Mouse (Mus musculus) ovary, postnatal 10 days (tissue): ENCODE results near the gene Hes1.
"Not testable (repeated sequence)": the region's sequence is repeated elsewhere in the genome, so short reads cannot be mapped to it uniquely, and the experiment has no call there.

Experiments used
- DNase-seq: peaks from one replicate; pipeline ENCODE4 v3.0.0; 2022; ENCODE audit warnings: low spot score

Hes1 gene

DNA sequence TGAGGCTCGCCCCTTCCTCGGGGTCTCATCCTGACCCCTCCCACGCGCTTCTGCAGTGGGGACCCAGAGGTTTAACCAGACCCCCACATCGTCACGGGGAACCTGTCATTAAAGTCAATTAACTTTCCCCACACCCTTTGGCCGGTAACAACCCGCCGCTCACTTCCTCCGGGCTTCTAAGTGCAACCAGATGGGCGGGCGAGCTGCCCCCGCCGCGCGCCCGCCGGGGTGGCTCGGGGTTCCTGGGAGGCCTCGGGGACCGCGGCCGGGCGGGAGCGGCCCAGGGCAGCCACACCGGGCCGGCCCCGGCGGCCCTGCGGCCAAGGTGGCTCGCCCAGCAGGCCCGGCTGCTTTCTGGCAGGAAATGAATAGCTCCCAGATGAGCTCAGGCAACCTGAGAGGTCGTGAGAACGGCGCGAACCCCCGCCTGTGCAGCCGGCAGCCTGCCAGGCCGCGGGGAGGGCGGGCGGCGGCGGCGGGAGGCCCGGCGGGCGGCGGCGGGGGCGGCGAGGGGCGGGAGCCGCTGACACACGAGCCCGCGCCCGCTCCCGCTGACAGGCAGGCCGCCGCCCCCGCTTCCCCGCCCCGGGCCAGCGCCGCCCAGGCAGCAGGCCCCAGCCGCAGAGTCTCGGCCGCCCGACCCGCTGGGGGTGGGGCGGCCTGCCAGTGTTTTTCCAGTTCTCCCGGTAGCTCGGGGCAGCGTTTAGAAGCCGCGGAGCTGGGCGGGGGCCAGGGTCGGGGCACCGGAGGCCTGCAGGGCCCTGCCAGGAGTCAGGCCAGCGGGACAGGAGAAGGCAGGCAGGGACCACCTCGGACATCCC lies 6.0 kb downstream of the Hes1 start:
- DNase-seq, result no peak

DNA sequence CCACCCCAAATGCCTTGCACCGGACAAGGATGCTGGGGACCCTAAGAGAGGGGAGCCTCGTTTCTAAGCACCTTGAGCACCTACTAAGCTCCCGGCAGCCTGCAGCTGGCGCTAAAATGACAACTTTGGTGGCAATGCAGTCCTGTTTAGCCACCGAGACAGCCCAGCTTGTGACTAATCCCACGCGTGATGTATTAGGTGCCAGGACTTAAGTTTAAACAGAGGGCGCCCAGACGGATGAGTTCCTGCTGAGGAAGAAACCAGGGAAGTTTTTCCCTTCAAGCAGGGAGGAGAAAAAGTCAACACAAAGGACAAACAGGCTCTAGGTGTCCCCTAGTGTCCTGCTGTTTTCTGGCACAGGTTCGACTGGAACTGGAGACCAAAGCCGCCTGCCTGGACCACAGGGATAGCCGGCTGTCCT lies 6.6 kb downstream of the Hes1 start:
- no peak for DNase-seq

DNA sequence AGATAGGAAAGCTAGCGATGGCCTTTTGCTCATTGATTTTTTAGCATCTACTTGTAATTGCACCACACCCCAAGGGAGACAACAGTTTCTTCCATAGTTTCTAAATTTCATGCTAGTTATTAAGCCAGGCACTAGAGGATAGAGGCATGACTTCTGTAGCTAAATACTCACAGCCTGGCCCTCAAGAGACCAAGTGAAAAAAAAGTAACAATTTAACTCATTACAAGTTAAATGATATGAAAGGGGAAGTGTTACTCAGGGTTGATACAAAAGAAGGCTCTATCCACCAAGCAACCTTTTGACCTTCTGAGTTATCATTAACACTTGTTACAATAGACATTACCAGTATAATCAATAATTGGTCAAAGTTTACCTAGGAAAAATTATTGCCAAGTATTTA lies 9.1 kb downstream of the Hes1 start:
- no peak for DNase-seq

DNA sequence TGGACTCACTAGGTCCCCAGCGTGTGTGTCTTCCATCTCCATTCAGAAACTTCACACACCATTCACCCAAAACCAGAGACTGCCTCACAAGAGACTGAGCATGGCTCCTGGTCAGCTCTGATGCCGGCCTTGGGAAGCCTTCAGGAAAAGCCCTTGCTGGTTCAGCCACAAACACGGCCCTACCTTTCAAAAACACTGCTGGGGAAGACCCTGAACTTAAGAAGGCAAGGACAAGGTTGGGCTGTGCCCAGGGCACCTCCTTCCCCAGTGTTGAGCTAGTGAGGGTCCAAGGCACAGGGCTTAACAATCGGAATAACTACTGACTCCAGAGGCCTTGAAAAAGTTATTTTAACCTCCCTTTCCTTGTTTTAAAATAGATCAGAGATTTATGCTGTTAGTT lies 17.3 kb downstream of the Hes1 start:
- no peak for DNase-seq

DNA sequence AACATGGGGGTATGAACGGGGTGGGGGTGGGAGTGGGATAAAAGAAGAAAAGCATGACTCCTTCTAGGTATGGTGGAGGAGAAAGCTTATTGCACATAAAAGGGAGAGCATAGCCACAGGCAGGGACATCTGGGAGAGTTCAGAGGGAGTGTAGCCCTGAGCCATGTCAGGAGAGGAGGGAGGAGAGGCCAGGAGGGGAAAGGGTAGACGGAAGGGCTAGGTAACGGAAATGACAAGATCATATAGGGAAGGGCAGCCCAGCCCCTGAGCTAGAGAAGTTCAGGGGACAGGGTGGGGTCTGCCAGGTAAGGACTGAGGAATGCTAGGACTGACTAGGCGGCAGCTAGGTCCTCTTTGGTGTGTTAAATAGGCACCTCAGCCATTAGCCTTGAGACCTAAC lies 17.8 kb downstream of the Hes1 start:
- DNase-seq, result no peak

DNA sequence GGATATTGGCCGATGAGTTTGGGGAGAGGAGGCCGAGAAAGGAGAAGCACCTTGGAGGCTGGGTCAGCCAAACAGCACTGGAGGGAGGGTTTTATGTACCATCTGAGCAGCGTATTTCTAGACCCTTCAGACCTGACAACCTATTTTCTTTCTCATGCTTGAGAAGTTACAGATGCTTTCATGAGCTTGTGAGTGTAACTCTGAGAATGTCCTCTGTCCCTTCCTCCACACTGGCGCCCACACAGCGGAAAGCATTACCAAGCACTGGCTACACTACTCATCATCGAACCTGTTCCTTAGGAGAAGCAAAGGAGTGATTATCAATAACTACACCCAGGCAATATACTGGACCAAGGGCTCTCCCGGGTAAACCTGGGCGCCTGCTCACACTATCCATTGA lies 18.8 kb downstream of the Hes1 start:
- DNase-seq, result no peak

DNA sequence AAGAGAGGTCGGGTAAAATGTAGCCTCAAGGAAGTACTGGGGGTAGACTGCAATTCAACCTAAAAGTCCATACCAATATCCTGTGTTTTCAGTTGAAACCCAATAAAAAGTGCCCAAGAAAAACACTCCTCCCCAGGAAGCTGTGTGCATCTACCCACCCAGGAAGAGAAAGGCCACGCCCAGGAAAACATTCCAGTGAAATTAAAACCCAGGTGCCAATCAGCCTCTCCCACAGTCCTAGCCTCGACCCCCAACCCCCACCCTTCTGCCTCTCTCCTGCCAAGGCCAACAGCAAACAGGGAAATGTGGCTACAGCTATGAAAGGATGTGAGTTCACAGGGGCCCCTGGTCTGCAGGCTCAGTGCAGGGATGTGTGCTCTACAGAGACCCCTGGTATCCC lies 19.4 kb downstream of the Hes1 start:
- no peak for DNase-seq

DNA sequence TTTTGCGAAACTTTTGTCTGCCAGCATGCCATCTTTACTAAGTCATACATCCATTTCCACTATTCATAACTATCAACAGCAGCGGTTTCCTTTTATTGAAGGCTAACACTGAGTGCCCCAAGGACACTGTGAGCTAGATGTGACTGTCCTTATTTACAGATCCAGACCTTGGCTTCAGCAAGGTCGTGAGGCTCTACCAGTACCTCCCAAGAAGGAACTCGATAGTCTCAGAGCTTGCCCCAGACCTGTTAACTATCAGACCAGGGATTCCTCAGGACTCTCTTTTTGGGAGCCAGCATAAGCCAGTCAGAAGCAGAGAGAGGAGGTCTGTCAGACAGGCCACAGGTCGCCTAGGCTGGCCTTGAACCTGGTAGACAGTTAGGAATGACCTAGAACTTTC lies 24.5 kb downstream of the Hes1 start:
- no peak for DNase-seq

DNA sequence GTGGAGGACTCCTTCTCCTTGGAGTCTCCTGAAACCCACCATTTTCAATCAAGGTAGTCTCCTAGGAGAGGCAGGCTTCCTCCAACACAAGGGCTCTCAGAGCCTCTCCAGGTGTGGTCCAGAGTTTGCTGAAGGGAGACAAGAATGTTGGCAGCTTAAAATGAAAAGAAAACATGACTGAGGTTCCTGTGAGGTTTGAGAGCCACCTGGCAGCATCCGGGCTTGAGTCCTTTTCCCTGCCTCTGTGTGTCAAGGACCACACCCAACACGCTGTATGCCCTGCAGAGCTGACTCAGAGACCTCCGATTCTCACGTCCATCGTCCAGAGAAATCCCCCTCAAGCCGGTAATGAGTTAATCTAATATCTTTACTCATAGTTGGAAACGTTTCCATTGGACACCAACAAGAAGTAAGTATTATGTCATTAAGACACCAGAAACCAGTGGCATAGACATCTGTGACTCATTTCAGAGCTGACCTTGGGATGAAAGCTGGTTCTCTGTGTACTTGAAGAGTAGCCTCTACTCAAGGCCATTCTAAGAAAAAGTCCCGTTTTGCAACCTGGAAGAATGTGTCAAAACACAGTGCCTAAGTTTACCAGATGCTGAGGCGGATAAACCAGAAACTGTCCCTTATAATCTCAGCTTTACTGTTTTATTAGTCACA lies 26.1 kb downstream of the Hes1 start:
- DNase-seq, result no peak

DNA sequence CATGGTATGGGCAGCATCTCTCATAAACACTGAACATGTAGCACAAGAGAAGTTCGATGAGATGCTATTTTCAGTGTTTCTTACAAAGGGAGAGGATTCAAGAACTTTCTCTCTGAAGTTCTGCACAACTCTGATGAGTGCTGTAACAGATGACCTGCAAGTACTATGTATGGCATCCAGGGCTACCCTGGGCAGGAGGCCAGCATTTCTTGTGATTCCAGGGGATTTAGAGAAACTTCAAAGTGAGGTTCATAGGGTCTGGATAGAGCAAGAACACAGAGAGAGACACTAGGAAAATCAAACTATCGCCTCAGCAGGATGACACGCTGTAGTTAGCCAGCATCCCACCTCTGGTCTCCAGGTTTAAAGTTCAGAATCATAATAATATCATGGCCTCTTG lies 31.9 kb downstream of the Hes1 start:
- DNase-seq, result no peak

DNA sequence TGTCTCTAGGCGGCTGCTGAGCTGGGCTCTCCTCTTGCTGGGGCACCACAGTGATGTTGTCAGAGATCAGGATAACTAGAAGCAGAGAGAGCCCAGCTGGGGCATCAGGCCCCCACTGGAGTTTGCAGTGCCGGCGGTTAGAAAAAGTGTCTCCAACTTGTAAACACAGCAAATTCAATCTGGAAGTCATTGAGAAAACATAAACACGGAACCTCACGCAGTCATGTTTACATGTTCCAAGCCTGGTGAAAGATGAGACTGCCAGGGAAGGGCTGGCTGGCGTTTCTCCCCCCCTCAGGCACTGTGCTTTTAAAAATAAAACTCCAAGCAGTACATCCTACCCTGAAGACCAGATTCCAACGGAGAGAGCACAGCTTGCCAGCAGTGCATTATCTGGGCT lies 32.3 kb downstream of the Hes1 start:
- DNase-seq, result no peak

DNA sequence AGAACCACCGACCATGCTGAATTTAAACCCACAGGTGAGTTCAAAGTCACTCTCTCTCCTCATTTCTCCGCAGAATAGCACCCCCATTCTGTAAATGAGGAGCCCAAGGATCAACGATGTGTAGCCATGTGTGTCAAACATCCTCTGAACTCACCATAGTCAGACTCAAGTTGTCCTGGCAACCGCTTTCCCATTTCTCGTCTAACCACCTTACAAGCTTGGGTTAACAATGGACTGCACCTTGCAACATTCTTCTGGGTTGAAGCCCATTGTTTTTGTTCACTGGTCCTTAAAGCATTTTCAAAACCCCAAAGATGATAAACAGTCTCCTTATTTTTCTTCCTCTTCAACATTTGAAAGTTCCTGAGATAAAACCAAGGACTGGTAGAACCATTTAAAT lies 34.9 kb downstream of the Hes1 start:
- DNase-seq, result no peak

DNA sequence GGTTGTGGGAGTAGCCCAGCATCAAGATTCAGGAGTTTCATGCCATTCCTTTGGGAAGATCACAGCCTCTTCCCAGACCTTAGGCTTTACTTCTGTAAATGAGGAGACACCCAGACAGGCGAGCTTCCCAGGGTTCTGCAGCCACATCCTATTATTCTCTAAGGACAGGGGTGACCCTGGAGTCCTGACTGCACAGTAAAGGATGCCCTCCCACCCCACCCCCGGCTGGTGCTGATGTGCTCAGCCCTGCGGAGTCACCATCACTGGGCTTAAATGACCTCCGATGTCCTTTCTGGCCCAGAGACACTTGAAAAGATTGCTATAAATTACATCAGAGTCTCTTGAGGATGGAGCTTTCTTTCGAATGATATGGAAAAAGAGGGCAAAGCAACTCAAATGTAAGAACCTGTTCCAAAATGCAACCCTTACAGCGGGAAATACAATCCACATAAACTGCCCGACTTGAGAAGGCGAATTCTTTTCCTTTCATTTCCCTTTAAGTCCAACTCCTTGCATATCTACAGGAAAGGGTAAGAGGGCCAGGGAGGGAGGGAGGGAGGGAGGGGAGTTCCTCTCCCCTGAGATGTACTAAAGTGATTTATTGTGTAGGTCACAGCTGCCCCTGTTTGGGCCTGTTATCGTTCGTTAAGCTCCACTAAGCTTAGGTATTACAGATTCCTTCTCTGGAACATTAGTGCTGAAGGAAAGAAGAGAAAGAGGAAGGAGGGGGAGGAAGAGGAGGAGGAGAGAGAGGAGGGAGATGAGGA lies 38.1 kb downstream of the Hes1 start:
- DNase-seq, result no peak

DNA sequence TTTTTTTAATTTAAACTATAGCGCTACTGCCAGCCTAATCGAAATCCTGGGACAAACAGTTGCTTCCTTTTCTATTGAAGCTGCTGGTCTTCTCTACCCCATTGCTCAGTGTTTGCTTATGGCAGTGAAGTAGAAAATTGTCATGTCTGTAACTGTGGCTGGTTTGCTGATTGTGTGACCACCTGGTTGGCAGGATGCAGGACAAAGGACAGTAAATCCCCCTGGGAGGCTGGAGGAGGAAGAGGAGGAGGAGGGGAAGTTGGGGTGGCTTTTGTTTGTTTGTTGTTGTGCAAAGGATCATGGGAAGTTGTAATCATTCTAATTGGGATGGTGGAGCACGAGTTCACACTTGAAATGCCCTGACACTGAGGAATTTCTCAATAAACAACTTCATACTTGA lies 38.8 kb downstream of the Hes1 start:
- no peak for DNase-seq

DNA sequence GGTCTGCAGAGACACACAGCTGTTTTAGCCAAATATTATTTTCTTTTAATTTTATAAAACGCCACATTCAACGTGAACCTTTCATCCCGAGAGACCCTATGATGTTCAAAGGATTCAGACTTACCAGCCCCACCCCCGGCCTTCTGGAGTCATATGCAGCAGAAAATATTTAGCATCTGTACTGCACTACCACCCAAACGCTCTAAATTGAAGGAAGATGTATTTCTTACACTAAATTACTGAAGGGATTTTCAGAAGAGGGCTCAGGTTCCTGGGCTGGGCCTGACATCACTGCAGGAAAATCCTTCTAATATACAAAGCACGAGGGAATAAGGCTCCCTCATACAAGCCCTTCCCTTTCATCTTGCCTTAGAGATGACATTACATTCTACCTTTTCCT lies 39.3 kb downstream of the Hes1 start:
- DNase-seq, result no peak

DNA sequence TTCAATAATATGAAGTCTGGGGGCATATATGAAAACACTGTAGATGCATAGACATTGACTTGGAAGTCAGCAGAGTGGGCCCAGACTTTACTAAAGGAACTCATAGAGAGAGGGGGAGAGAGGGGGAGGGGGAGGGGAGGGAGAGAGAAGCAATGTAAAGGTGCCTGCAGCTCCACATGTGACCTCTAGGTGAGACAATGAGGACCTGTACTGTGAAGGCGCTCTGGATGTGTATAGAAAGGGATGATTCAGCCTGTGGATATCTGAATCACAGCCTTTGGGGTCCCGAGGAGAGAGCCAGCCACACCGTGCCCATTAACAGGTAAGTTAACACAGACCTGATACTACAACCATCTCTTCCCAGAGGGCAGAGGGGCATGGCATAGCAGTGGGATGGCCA lies 40.2 kb downstream of the Hes1 start:
- no peak for DNase-seq

DNA sequence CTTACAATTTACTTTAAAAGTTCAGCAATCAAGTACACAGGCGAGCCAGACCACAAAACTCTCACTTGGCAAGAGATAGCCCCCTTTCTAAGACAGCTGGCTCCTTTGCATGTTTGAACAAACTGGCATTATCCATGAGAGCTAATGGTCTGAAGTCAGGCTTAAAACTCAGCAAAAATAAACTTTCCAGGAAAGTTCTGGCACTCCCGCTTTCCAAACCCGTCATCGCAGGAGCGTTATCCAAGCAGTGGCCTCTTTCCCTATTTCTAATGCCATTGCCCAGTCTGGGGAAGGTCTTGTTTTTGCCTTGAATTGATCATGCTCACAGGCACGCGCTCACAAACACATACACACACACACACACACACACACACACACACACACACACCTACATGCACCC lies 41.3 kb downstream of the Hes1 start:
- no peak for DNase-seq

DNA sequence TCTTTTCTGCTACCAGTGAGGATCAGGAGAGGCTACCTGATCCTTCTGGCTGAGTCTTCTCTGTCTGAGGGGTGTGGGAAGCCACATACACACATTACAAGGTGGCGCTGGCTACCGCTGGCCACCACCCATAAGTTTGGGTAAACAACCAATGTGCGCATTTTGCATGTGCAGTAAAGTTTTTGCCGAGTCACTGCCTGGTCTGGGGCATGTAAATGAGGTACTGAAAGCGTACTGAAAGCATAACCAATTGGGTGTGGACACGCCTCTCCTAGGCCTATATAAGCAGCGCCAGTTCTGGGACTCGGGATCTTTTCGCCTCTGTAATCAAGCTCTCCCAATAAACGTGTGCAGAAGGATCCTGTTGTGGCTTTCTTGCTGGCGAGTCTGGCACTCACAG lies 44.0 kb downstream of the Hes1 start:
- not testable (repeated sequence) for DNase-seq

DNA sequence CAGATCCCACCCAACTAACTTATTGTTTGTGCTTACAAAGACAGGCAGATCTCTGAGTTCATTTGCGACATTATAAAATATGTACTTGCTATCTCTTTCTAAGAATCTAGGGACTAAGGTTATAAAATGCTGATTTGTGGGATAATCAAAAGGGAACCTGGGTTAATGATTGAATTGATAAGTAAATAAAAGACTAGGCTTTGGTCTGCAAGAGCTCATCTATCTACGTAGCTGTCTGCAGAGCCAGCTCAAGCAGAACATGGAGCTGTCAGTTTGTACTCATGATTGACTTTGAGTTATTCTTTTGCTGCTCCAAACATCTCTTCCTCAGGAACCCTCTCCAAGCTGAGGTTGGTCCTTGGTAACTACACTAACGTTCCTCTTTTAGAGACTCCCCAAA lies 46.3 kb downstream of the Hes1 start:
- DNase-seq, result no peak

DNA sequence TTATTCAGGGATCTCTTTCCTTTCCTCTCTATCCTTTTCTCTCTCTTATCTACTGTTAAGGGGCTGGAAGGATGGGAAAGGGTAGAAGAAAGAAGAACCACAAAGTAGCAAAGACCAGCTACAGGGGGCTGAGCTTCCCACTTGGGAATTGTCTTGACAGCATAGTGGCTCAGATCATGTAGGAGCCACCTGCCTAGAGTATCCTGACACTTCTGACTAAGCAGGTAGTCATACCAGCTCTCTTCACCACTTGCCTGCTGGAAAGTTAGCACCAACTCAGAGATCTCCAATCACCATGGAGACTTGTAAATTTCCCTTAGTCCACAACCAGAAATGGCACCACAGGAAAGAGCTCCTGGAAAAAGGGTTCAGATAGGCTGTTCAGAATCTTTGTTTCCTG lies 46.9 kb downstream of the Hes1 start:
- no peak for DNase-seq

DNA sequence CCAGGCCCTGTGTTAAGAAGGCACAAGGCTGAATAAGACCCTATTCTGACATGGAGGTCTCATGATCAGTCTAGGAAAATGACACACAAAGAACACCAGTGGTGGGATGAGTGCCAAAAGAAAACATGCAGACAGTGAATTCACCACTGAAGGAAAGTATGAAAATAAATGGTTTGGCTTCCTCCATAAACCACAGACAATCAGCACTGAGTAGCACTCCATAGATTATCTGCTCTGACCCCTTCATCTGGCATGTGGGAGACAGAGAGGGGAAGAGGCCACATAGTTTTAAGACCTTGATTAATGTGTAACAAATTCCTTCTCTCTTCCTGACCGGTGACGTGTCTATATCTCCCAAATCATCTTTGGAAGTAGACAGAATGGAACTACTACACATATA lies 47.4 kb downstream of the Hes1 start:
- DNase-seq, result no peak

DNA sequence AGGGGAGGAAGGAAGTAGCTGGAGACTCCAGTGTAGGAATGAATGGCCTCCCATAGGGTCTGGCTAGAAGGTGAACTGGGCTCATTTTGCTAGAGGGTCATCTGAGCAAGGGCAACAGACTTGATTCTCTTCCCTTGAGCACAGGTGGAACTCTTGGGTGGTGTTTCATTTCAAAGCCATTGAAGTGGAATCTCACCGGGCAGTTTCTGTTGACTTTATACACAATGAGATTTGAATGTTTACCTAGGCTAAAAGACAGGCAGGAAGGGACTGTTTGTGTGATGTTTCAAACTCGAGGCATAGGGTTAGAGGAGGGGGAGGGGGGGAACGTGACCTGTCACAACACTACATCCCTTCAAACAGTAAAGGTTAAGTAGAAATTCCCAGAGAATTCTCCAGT lies 49.0 kb downstream of the Hes1 start:
- no peak for DNase-seq

DNA sequence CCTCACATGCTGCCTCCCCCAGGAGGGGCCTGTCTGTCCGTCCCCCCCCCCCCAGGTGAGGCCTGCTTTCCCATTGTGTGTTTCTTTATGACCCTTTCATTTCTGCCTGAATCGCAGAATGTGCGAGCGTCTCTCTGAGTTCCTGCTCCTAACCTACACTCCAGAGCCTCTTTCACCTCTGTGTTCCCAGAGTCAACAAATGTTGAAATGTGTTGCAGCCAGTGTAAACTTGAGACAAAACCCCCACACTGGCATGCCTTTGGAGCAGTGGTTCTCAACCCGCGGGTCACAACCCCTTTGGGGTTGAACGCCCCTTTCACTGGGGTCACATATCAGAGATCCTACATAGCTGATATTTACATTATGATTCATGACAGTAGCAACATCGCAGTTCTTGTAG lies 49.6 kb downstream of the Hes1 start:
- no peak for DNase-seq
